Mouse (Mus musculus) macrophage (primary cell): ENCODE data around the gene Fam160a2. TPM values are rescaled to one million over a fixed set of nuclear protein-coding genes. Genes with fewer than 3 reads are reported as not detected.

ENCODE experiments used
- H3K27ac ChIP-seq: fragments of 350-480 bp; formaldehyde crosslinking; 2 replicates; pipeline ENCODE4 v1.9.0; 2021
- H3K36me3 ChIP-seq: fragments of 350-480 bp; formaldehyde crosslinking; 2 replicates; pipeline ENCODE4 v1.9.0; 2021; ENCODE audit errors: inconsistent target
- H3K4me3 ChIP-seq: fragments of 350-480 bp; formaldehyde crosslinking; 2 replicates; pipeline ENCODE4 v1.9.0; 2021; ENCODE audit errors: inconsistent target
- H3K79me2 ChIP-seq: fragments of 350-480 bp; formaldehyde crosslinking; 2 replicates; pipeline ENCODE4 v1.9.0; 2021; ENCODE audit errors: inconsistent target
- WGBS: methylation state at CpG from one replicate; pipeline ENCODE4 v1.1.7; 2026; ENCODE audit warnings: inconsistent platforms; ENCODE audit not compliant: missing documents; 5-methylcytosine and 5-hydroxymethylcytosine counted together
- polyA plus RNA-seq: library from polyadenylated mRNA; stranded (reverse); fragments of 250-400 nt; gene quantifications from 3 replicates; pipeline ENCODE4 v1.2.4, GENCODE M21; 2018; ENCODE audit warnings: inconsistent platforms
- total RNA-seq, 78 experiments: library from RNA; depleted of rRNA; stranded (reverse); fragments of 250-400 nt; gene quantifications; 1 replicate in 9 of 78; 2 replicates in 24 of 78; 3 replicates in 43 of 78; 4 replicates in 2 of 78; pipeline ENCODE4 v1.2.4; 2018; ENCODE audit warnings: inconsistent platforms in 56 of 78

Gene Fam160a2
- 100 to 1,000 TPM in 4 of 26 experiments, 10 to 100 TPM in 22; 17.8 to 146 (median 62.6) TPM for total RNA-seq (2018; cell fraction: chromatin; rRNA removed)
- total RNA-seq (2018; cell fraction: cytosol; rRNA removed): 10 to 100 TPM in 17 of 26 experiments, 1 to 10 TPM in 9; 4.1 to 17.8 (median 12.3) TPM
- total RNA-seq (2018; cell fraction: nucleus; rRNA removed): 10 to 100 TPM; 10.1 to 83.9 (median 32.0) TPM
- 6.6 to 12.5 TPM (median 9.3 TPM) in 3 replicates for polyA plus RNA-seq

GRCm38 (mm10) chr7:105399935-105400624 lies at the start of gene Fam160a2:
Gene Fam160a2 (minus strand): TSS chr7:105400054.
- 2% methylated on average over 52 of the region's 55 CpGs for WGBS
- Histone ChIP-seq H3K79me2 (peaks cover 19% of the 10 kb centered on the region; the same call in 1 of the 2 replicates), H3K27ac (peak within 1 kb of the TSS; percentile 82), H3K36me3 (no peaks in the 10 kb centered on the region), H3K4me3 (peak within 1 kb of the TSS; percentile 92)

DNA sequence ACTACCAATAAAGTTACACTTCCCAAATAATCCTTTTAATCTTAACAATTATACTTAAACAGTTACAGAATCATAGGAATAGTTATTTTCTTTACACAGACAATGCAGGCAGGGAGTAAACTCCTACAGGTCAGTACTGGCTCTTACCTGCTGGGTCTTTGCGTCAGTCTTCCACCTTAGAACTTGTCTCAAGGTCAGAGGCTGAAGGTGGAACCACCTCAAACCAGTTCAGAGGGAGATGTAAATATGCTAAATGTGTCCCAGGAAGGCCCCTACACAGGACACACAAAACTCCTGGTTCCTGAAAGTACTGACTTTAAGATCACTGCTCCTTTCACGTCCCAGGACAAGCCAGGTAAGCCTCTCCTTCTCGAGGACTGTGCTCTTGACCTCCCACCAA lies 45.2 kb upstream of the Fam160a2 start:
- H3K4me3 ChIP-seq: no peak overlapping the region
- WGBS: 82% methylated on average over 3 of the region's 3 CpGs
- H3K36me3 ChIP-seq: no peaks in the 10 kb centered on the region
- H3K27ac ChIP-seq: no peak overlapping the region
- no peaks in the 10 kb centered on the region for H3K79me2 ChIP-seq

GRCm38 (mm10) chr7:105441426-105441825 lies 41.6 kb upstream of the Fam160a2 start:
- no peaks in the 10 kb centered on the region for H3K36me3 ChIP-seq
- H3K79me2 ChIP-seq: no peaks in the 10 kb centered on the region
- H3K27ac ChIP-seq: no peak overlapping the region
- no peak overlapping the region for H3K4me3 ChIP-seq
- 73% methylated on average over 4 of the region's 4 CpGs for WGBS

GRCm38 (mm10) chr7:105437979-105438772 lies 38.3 kb upstream of the Fam160a2 start:
- 95% methylated on average over 7 of the region's 7 CpGs for WGBS

GRCm38 (mm10) chr7:105434798-105435197 lies 34.9 kb upstream of the Fam160a2 start:
- Histone ChIP-seq H3K4me3 (no peak overlapping the region), H3K36me3 (no peaks in the 10 kb centered on the region), H3K27ac (no peak overlapping the region), H3K79me2 (no peaks in the 10 kb centered on the region)
- WGBS: 95% methylated on average over 22 of the region's 22 CpGs

More at GRCm38 (mm10) chr7:105437979-105438772, 38.3 kb upstream of the Fam160a2 start:
- Histone ChIP-seq H3K79me2 (no peaks in the 10 kb centered on the region), H3K36me3 (no peaks in the 10 kb centered on the region), H3K27ac (no peak overlapping the region), H3K4me3 (no peak overlapping the region)

DNA sequence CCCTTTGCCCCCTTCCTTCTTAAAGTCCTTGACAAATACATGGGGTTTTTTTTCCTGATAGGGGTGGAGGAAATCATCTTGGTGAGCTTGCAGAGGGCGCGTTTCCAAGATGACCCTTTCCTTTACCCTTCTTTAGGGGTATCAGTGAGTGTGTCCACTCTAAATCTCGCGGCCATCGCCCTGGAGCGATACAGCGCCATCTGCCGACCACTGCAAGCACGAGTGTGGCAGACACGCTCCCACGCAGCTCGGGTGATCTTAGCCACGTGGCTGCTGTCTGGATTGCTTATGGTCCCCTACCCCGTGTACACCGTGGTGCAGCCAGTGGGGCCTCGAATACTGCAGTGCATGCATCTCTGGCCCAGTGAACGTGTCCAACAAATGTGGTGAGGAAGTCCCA lies 34.0 kb upstream of the Fam160a2 start:
- H3K79me2 ChIP-seq: no peaks in the 10 kb centered on the region
- H3K36me3 ChIP-seq: no peaks in the 10 kb centered on the region
- H3K4me3 ChIP-seq: no peak overlapping the region
- no peak overlapping the region for H3K27ac ChIP-seq
- WGBS: 83% methylated on average over 17 of the region's 17 CpGs

GRCm38 (mm10) chr7:105432058-105432457 lies 32.2 kb upstream of the Fam160a2 start:
- Histone ChIP-seq H3K4me3 (no peak overlapping the region), H3K36me3 (no peaks in the 10 kb centered on the region), H3K79me2 (no peaks in the 10 kb centered on the region), H3K27ac (no peak overlapping the region)
- 80% methylated on average over 1 of the region's 1 CpGs for whole genome bisulfite sequencing

- WGBS: 11% methylated on average over 11 of the region's 11 CpGs
- H3K4me3 ChIP-seq: no peak overlapping the region
These were observed 26.2 kb upstream of the Fam160a2 start for GRCm38 (mm10) chr7:105426051-105426450.

DNA sequence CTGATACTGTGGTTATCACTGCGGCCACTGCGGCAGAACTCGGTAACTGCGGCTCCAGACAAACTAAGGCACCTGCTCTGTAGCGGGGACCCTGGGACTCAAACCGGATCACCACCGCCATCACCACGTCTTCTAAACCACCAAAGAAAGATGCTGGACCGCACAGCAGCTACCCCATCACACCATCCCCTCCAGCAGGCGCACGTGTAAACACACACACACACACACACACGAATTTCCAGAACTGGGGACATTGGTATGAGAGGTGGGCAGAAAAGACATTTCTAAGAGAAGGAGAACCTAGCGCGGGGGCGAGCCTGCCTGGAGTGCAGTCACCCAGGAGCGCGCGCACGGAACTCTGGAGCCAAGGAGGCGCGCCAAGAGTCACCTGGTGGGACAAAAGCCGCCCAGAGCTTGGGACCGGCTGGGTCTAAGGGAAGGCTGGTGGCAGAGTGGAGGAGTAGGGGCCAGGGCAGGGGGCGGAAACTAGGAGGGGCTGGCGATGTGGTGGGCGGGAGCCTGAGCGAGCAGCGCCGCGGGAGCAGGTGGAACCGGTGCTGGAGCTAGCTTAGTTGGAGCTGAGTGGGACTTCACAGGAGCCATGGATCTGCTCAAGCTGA lies 25.7 kb upstream of the Fam160a2 start, which contains the start of gene Cckbr:
Cckbr (plus strand) TSS at position 308 of the 620 bp plus-strand sequence.
- 9% methylated on average over 25 of the region's 31 CpGs for WGBS
- no peaks in the 10 kb centered on the region for H3K36me3 ChIP-seq
- H3K79me2 ChIP-seq: no peaks in the 10 kb centered on the region
- no peak within 1 kb of the TSS for H3K4me3 ChIP-seq
- H3K27ac ChIP-seq: no peak within 1 kb of the TSS

More at GRCm38 (mm10) chr7:105426051-105426450, 26.2 kb upstream of the Fam160a2 start:
- Histone ChIP-seq H3K36me3 (no peaks in the 10 kb centered on the region), H3K27ac (no peak overlapping the region), H3K79me2 (no peaks in the 10 kb centered on the region)

DNA sequence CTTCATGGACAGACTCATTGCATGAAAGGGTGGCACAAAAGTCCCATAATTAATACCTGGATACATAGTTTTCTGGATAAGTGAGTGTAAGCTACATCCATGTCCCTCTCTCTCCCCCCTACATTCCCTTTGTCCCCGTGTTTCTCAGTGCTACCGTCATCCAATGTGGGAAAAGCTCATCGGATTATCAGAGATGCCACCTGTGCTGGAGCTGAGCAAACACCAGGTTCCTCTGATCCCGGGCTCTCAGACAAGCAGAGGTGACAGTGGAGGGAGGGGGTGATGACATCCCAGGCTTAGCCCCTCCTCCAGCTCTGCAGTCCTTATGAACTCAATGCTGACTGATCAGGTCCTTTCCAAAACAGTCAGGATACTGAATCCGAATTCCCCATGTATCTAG lies 24.5 kb upstream of the Fam160a2 start:
- WGBS: 40% methylated on average over 5 of the region's 5 CpGs
- no peaks in the 10 kb centered on the region for H3K79me2 ChIP-seq
- no peaks in the 10 kb centered on the region for H3K36me3 ChIP-seq
- H3K4me3 ChIP-seq: no peak overlapping the region
- H3K27ac ChIP-seq: no peak overlapping the region

DNA sequence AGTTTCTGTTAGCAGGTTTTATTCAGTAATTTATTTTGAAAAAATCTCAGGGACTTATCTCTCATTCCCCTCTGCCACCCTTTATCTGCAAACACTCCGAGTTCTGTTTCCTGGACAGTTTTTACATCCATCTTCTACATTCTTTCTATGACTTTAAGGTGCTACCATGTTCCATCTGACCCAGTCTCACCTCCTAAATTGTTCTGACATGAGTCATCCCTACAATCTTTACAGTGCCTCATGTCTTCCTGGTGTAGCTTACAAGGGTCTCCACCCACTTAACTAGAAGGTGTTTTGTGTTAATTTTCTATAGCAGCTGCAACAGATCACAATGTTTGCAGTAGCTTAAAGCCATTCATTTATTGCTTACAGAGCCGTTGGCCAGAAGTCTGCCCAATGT lies 21.0 kb upstream of the Fam160a2 start:
- no peaks in the 10 kb centered on the region for H3K79me2 ChIP-seq
- no peak overlapping the region for H3K27ac ChIP-seq
- H3K4me3 ChIP-seq: no peak overlapping the region
- no peaks in the 10 kb centered on the region for H3K36me3 ChIP-seq
- WGBS: 60% methylated on average over 2 of the region's 2 CpGs

DNA sequence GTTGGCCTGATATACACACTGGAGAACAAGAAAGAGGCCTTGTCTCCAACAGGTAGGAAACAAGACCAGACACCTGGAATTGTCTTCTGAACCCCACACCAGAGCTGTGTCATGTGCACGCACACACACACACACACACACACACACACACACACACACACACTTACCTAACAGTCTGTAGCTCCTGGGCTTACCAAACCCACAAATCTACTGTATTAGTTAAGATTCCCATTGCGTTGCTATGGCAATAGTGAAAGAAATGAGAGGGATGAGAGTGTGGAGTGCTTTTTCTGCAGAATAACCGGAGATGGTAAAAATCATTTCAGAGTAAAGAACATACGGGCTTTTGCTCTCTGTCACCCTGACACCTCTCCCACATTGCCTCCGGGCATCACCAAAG lies 18.3 kb upstream of the Fam160a2 start:
- no peak overlapping the region for H3K27ac ChIP-seq
- 94% methylated on average over 5 of the region's 5 CpGs for WGBS

DNA sequence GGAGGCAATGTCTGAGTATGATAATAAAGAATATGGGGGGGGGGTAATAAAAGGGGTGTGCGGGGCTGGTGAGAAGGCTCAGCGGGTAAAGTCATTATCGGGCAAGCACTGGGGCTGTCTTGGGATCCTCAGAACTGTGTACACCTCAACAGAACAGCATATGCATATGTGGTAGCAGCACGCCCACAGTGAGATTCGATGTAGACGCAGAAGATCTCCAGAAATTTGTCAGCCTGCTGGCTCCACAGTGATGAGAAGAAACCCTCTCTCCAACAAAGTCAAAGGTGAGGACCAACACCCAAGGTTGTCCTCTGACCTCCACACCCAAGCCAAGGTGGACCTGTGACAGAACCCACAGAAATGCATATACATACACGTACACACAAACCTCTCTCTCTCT lies 16.7 kb upstream of the Fam160a2 start:
- WGBS: 90% methylated on average over 7 of the region's 7 CpGs

More for the DNA sequence above, 18.3 kb upstream of the Fam160a2 start:
- H3K79me2 ChIP-seq: no peaks in the 10 kb centered on the region
- H3K4me3 ChIP-seq: no peak overlapping the region
- no peaks in the 10 kb centered on the region for H3K36me3 ChIP-seq

GRCm38 (mm10) chr7:105414385-105414784 lies 14.5 kb upstream of the Fam160a2 start:
- H3K79me2 ChIP-seq: no peaks in the 10 kb centered on the region
- H3K27ac ChIP-seq: no peak overlapping the region
- H3K36me3 ChIP-seq: no peaks in the 10 kb centered on the region
- no peak overlapping the region for H3K4me3 ChIP-seq
- 86% methylated on average over 6 of the region's 6 CpGs for WGBS

More for the DNA sequence above, 16.7 kb upstream of the Fam160a2 start:
- Histone ChIP-seq H3K27ac (no peak overlapping the region), H3K79me2 (no peaks in the 10 kb centered on the region), H3K4me3 (no peak overlapping the region), H3K36me3 (no peaks in the 10 kb centered on the region)
